Mouse (Mus musculus): ENCODE data around the gene Kat6b. TPM values are rescaled to one million over a fixed set of nuclear protein-coding genes. Genes with fewer than 3 reads are reported as not detected.
"Not testable (repeated sequence)": the region's sequence is repeated elsewhere in the genome, so short reads cannot be mapped to it uniquely, and the experiment has no call there.

Gene Kat6b
- polyA plus RNA-seq, 1 experiment from 2014 or later, result 25.7 TPM

- H3K9me3 ChIP-seq (ENCODE audit: control insufficient read depth, low read length), result no peaks in the 10 kb centered on the region
- ATAC-seq (ENCODE audit: low FRiP score), result no peak
- 0 out of 2 replicates have a peak overlapping the region, but pooled peaks have one; percentile 9 for H3K27ac ChIP-seq
Measured at GRCm38 (mm10) chr14:21669218-21669617, 188.0 kb downstream of the Kat6b start.

DNA sequence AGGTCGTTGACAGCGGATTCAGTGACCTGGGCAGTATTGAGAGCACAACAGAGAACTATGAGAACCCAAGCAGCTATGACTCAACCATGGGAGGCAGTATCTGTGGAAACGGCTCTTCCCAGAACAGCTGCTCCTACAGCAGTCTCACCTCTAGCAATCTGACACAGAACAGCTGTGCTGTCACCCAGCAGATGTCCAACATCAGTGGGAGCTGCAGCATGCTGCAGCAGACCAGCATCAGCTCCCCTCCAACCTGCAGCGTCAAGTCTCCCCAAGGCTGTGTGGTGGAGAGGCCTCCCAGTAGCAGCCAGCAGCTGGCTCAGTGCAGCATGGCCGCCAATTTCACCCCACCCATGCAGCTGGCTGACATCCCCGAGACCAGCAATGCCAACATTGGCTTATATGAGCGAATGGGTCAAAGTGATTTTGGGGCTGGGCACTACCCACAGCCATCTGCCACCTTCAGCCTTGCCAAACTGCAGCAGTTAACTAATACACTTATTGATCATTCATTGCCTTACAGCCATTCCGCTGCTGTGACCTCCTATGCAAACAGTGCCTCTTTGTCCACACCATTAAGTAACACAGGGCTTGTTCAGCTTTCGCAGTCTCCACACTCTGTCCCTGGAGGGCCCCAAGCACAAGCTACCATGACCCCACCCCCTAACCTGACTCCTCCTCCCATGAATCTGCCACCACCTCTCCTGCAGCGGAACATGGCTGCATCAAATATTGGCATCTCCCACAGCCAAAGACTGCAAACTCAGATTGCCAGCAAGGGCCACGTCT, 188.6 kb downstream of the Kat6b start:
- peaks cover 52% of the 10 kb centered on the region for H3K36me3 ChIP-seq (replicated peaks; ENCODE audit: control insufficient read depth, insufficient read depth)
- ATAC-seq (ENCODE audit: low FRiP score) (peak; percentile 79), DNase-seq (ENCODE audit: low spot score) (no peak)
- H3K27ac ChIP-seq, result no peak overlapping the region
- no peak overlapping the region for H3K4me2 ChIP-seq (replicated peaks)
- H3K9me3 ChIP-seq (ENCODE audit: control insufficient read depth, low read length), result no peaks in the 10 kb centered on the region
- 81% methylated on average over 11 of the region's 11 CpGs for WGBS
- H3K4me3 ChIP-seq (replicated peaks; ENCODE audit: low read length), result no peak overlapping the region
- no peak overlapping the region for H3K9ac ChIP-seq
- no peaks in the 10 kb centered on the region for H3K27me3 ChIP-seq (ENCODE audit: control insufficient read depth, insufficient read depth, low read length)
- no peaks in the 10 kb centered on the region for H3K4me1 ChIP-seq (replicated peaks; ENCODE audit: control insufficient read depth, insufficient read depth, low read length)

More at GRCm38 (mm10) chr14:21669218-21669617, 188.0 kb downstream of the Kat6b start:
- no peak overlapping the region for H3K4me3 ChIP-seq (replicated peaks; ENCODE audit: low read length)
- no peak overlapping the region for H3K9ac ChIP-seq
- no peaks in the 10 kb centered on the region for H3K27me3 ChIP-seq (ENCODE audit: control insufficient read depth, insufficient read depth, low read length)
- DNase-seq (ENCODE audit: low spot score), result no peak
- H3K4me1 ChIP-seq (replicated peaks; ENCODE audit: control insufficient read depth, insufficient read depth, low read length), result no peaks in the 10 kb centered on the region
- H3K36me3 ChIP-seq (replicated peaks; ENCODE audit: control insufficient read depth, insufficient read depth), result peaks cover 58% of the 10 kb centered on the region
- 89% methylated on average over 11 of the region's 11 CpGs for WGBS
- no peak overlapping the region for H3K4me2 ChIP-seq (replicated peaks)

GRCm38 (mm10) chr14:21670422-21671006, 189.3 kb downstream of the Kat6b start:
- ATAC-seq (ENCODE audit: low FRiP score); H3K9ac ChIP-seq; H3K27me3 ChIP-seq (ENCODE audit: control insufficient read depth, insufficient read depth, low read length); DNase-seq (ENCODE audit: low spot score); H3K9me3 ChIP-seq (ENCODE audit: control insufficient read depth, low read length); H3K4me2 ChIP-seq (replicated peaks); H3K4me1 ChIP-seq (replicated peaks; ENCODE audit: control insufficient read depth, insufficient read depth, low read length); H3K4me3 ChIP-seq (replicated peaks; ENCODE audit: low read length); H3K27ac ChIP-seq: not testable (repeated sequence)
- peaks cover 45% of the 10 kb centered on the region for H3K36me3 ChIP-seq (replicated peaks; ENCODE audit: control insufficient read depth, insufficient read depth)
- 83% methylated on average over 15 of the region's 15 CpGs for WGBS

DNA sequence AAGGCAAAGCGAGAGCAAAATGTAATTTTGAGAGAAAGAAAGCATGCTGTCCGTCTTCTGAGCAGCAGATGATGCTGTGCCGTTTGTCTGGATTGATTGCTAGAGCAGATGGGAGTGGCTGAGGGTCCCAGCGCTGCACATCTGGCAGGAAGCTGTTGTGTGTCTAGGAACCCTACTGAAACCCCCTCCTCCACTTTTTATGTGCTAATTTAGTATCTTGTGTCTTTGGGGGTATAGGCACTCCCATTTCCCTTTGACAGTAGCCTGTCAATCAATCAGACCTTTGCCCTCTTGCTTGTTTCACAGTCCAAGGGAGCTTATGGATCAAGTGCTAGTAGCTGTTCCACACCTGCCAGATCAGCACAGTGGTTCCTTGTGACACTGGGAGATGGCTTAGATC, 191.9 kb downstream of the Kat6b start:
- no peaks in the 10 kb centered on the region for H3K4me1 ChIP-seq (replicated peaks; ENCODE audit: control insufficient read depth, insufficient read depth, low read length)
- 39% methylated on average over 4 of the region's 4 CpGs for WGBS
- H3K9ac ChIP-seq, result no peak overlapping the region
- no peak overlapping the region for H3K27ac ChIP-seq
- ATAC-seq (ENCODE audit: low FRiP score) (no peak), DNase-seq (ENCODE audit: low spot score) (no peak)
- H3K4me2 ChIP-seq (replicated peaks), result no peak overlapping the region
- H3K36me3 ChIP-seq (replicated peaks; ENCODE audit: control insufficient read depth, insufficient read depth), result peaks cover 27% of the 10 kb centered on the region
- no peaks in the 10 kb centered on the region for H3K27me3 ChIP-seq (ENCODE audit: control insufficient read depth, insufficient read depth, low read length)
- no peak overlapping the region for H3K4me3 ChIP-seq (replicated peaks; ENCODE audit: low read length)
- no peaks in the 10 kb centered on the region for H3K9me3 ChIP-seq (ENCODE audit: control insufficient read depth, low read length)

GRCm38 (mm10) chr14:21674471-21674870, 193.2 kb downstream of the Kat6b start:
- Histone ChIP-seq H3K4me3 (replicated peaks; ENCODE audit: low read length) (no peak overlapping the region), H3K36me3 (replicated peaks; ENCODE audit: control insufficient read depth, insufficient read depth) (peaks cover 13% of the 10 kb centered on the region), H3K27me3 (ENCODE audit: control insufficient read depth, insufficient read depth, low read length) (no peaks in the 10 kb centered on the region), H3K9ac (no peak overlapping the region), H3K27ac (no peak overlapping the region), H3K9me3 (ENCODE audit: control insufficient read depth, low read length) (no peaks in the 10 kb centered on the region), H3K4me1 (replicated peaks; ENCODE audit: control insufficient read depth, insufficient read depth, low read length) (no peaks in the 10 kb centered on the region), H3K4me2 (replicated peaks) (no peak overlapping the region)
- WGBS, result 72% methylated on average over 5 of the region's 5 CpGs
- ATAC-seq (ENCODE audit: low FRiP score) (no peak), DNase-seq (ENCODE audit: low spot score) (no peak)

DNA sequence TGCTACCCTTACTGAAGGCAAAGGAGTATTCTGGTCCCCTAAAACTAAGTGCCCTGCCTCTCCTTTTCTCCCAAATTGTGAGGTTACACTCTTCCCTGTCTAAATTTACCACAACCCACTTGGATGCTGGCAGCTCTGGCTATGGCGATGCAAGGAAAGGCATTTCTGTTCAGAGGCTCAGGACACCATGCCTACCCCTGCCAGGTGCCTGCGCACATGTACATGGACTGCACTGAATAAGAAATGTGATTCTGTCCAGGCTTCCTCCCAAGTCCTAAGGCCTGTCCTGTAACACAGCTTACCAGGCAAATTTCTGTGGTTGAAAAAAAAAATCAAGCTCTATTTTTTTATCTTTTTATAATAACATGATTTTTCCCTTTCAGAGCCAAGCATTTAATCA, 195.0 kb downstream of the Kat6b start:
- Histone ChIP-seq H3K4me3 (replicated peaks; ENCODE audit: low read length) (no peak overlapping the region), H3K27ac (no peak overlapping the region), H3K4me2 (replicated peaks) (no peak overlapping the region), H3K9ac (no peak overlapping the region), H3K9me3 (ENCODE audit: control insufficient read depth, low read length) (no peaks in the 10 kb centered on the region), H3K4me1 (replicated peaks; ENCODE audit: control insufficient read depth, insufficient read depth, low read length) (no peaks in the 10 kb centered on the region), H3K27me3 (ENCODE audit: control insufficient read depth, insufficient read depth, low read length) (no peaks in the 10 kb centered on the region), H3K36me3 (replicated peaks; ENCODE audit: control insufficient read depth, insufficient read depth) (no peaks in the 10 kb centered on the region; the same call in 1 of the 2 replicates)
- DNase-seq (ENCODE audit: low spot score), result no peak
- no peak for ATAC-seq (ENCODE audit: low FRiP score)
- 86% methylated on average over 2 of the region's 2 CpGs for WGBS

DNA sequence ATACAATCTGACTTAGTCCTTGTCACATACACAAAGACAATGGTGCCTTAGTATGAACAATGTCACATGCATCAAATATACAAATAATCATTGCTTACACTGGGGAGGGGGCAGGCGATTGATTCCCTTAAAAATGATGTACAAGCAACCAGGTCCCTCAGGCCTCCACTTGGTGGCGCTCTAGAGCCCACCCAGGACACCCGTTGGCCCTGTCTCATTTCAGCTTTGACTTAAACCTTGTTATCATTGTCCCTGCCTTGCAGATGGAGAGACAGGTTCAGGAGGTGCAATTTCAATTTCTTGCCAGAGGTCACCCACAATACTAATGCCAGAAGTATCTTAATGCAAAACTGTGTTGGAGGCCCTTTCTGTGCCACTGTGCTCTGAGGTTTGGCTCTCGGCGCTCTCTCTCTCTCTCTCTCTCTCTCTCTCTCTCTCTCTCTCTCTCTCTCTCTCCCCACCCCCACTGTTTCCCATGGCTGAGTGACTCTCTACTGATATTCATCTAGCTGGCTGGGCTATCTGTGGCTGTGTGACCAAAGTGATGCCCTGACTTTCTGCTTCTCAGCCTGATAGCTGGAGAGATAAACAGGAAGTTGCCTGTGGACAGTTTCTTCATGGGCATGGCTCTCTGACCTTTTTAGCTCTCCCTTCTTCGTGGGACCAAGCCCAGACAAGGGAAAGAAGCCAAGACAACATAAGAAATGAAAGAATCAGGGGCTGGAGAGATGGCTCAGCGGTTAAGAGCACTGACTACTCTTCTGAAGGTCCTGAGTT, 197.5 kb downstream of the Kat6b start:
- Histone ChIP-seq H3K27ac (no peak overlapping the region), H3K36me3 (replicated peaks; ENCODE audit: control insufficient read depth, insufficient read depth) (no peaks in the 10 kb centered on the region), H3K4me2 (replicated peaks) (no peak overlapping the region), H3K9ac (no peak overlapping the region), H3K4me1 (replicated peaks; ENCODE audit: control insufficient read depth, insufficient read depth, low read length) (no peaks in the 10 kb centered on the region; the same call in 1 of the 2 replicates), H3K9me3 (ENCODE audit: control insufficient read depth, low read length) (no peaks in the 10 kb centered on the region), H3K27me3 (ENCODE audit: control insufficient read depth, insufficient read depth, low read length) (no peaks in the 10 kb centered on the region), H3K4me3 (replicated peaks; ENCODE audit: low read length) (no peak overlapping the region)
- ATAC-seq (ENCODE audit: low FRiP score) (no peak), DNase-seq (ENCODE audit: low spot score) (no peak)
- WGBS, result 45% methylated on average over 7 of the region's 7 CpGs

- Histone ChIP-seq H3K27ac (no peak overlapping the region), H3K4me3 (replicated peaks; ENCODE audit: low read length) (no peak overlapping the region), H3K27me3 (ENCODE audit: control insufficient read depth, insufficient read depth, low read length) (no peaks in the 10 kb centered on the region), H3K4me2 (replicated peaks) (no peak overlapping the region), H3K9me3 (ENCODE audit: control insufficient read depth, low read length) (no peaks in the 10 kb centered on the region), H3K9ac (no peak overlapping the region), H3K36me3 (replicated peaks; ENCODE audit: control insufficient read depth, insufficient read depth) (no peaks in the 10 kb centered on the region), H3K4me1 (replicated peaks; ENCODE audit: control insufficient read depth, insufficient read depth, low read length) (no peaks in the 10 kb centered on the region; the same call in 1 of the 2 replicates)
- DNase-seq (ENCODE audit: low spot score) (no peak), ATAC-seq (ENCODE audit: low FRiP score) (no peak)
- 23% methylated on average over 8 of the region's 8 CpGs for WGBS
Measured at GRCm38 (mm10) chr14:21679631-21680201, 198.5 kb downstream of the Kat6b start.

- WGBS, result under 1% methylated on average over 9 of the region's 9 CpGs
- ATAC-seq (ENCODE audit: low FRiP score), result peak; percentile 28; the same call in 1 of the 2 replicates
- Histone ChIP-seq H3K4me2 (replicated peaks) (peak overlapping the region; percentile 30), H3K9ac (no peak overlapping the region), H3K9me3 (ENCODE audit: control insufficient read depth, low read length) (no peaks in the 10 kb centered on the region), H3K36me3 (replicated peaks; ENCODE audit: control insufficient read depth, insufficient read depth) (no peaks in the 10 kb centered on the region), H3K27ac (no peak overlapping the region), H3K4me1 (replicated peaks; ENCODE audit: control insufficient read depth, insufficient read depth, low read length) (peaks cover 7% of the 10 kb centered on the region; the same call in 1 of the 2 replicates), H3K27me3 (ENCODE audit: control insufficient read depth, insufficient read depth, low read length) (0 out of 2 replicates have a peak, but pooled peaks cover 5% of the 10 kb centered on the region), H3K4me3 (replicated peaks; ENCODE audit: low read length) (no peak overlapping the region)
- no peak for DNase-seq (ENCODE audit: low spot score)
Measured at GRCm38 (mm10) chr14:21682681-21683129, 201.5 kb downstream of the Kat6b start.
